Mouse (Mus musculus) ES-Bruce4 (cell line): Measurements from ENCODE around the gene Olfr204. TPM values are rescaled to one million over a fixed set of nuclear protein-coding genes. Genes with fewer than 3 reads are reported as not detected.
"Not testable (repeated sequence)": the region's sequence is repeated elsewhere in the genome, so short reads cannot be mapped to it uniquely, and the experiment has no call there.

Experiments
- H3K27ac ChIP-seq: 2 replicates; pipeline ENCODE4 v1.5.1; 2012; ENCODE audit warnings: low read length, inconsistent platforms; ENCODE audit not compliant: insufficient read depth
- H3K27me3 ChIP-seq: 2 replicates; pipeline ENCODE4 v1.6.1; 2012; ENCODE audit warnings: mild to moderate bottlenecking, low read length, inconsistent platforms; ENCODE audit not compliant: control insufficient read depth, poor library complexity, insufficient read depth, severe bottlenecking
- H3K36me3 ChIP-seq: 2 replicates; pipeline ENCODE4 v1.6.1; 2012; ENCODE audit warnings: inconsistent platforms, mild to moderate bottlenecking, low read length, moderate library complexity; ENCODE audit not compliant: control insufficient read depth, poor library complexity, insufficient read depth, severe bottlenecking
- H3K4me1 ChIP-seq: one replicate; pipeline ENCODE4 v1.8.1; 2011; ENCODE audit warnings: low read length; ENCODE audit not compliant: control insufficient read depth, insufficient read depth
- H3K4me3 ChIP-seq: 2 replicates; pipeline ENCODE4 v1.5.1; 2011; ENCODE audit warnings: low read depth, mild to moderate bottlenecking, low read length
- H3K9ac ChIP-seq: 2 replicates; pipeline ENCODE4 v1.6.1; 2012; ENCODE audit warnings: low read depth, mild to moderate bottlenecking, inconsistent platforms; ENCODE audit not compliant: poor library complexity, severe bottlenecking
- H3K9me3 ChIP-seq: replicated peaks from 2 replicates; pipeline ENCODE4 v1.6.1; 2012; ENCODE audit warnings: mild to moderate bottlenecking, low read length, inconsistent platforms; ENCODE audit not compliant: control insufficient read depth, poor library complexity, insufficient read depth, severe bottlenecking
- CTCF ChIP-seq: IDR thresholded peaks from one replicate; pipeline ENCODE4 v1.8.1; 2011; ENCODE audit warnings: low read depth, low read length
- EP300 ChIP-seq: IDR thresholded peaks from 2 replicates; pipeline ENCODE4 v1.6.1; 2011; ENCODE audit warnings: low read depth, low read length; ENCODE audit not compliant: insufficient read depth
- POLR2A ChIP-seq: IDR thresholded peaks from one replicate; pipeline ENCODE4 v1.8.1; 2011; ENCODE audit warnings: low read length; ENCODE audit not compliant: insufficient read depth
- polyA plus RNA-seq: library from polyadenylated mRNA; stranded (reverse); fragments of >200 nt; gene quantifications from 2 replicates; pipeline ENCODE4 v1.2.4, GENCODE M21; 2011; ENCODE audit warnings: low read depth; ENCODE audit not compliant: missing spikeins, insufficient read depth, insufficient read length

Olfr204 gene
- polyA plus RNA-seq, 1 experiment: not detected

- H3K4me3 ChIP-seq: no peak within 1 kb of the TSS
- H3K36me3 ChIP-seq: no peaks in the 10 kb centered on the region
- no peaks in the 10 kb centered on the region for H3K9me3 ChIP-seq
- H3K9ac ChIP-seq: no peak within 1 kb of the TSS
- no peaks in the 10 kb centered on the region for H3K4me1 ChIP-seq
- no peak within 1 kb of the TSS for H3K27ac ChIP-seq
- H3K27me3 ChIP-seq: no peaks in the 10 kb centered on the region
- no peak for TF ChIP-seq CTCF
- no peak for TF ChIP-seq POLR2A
- TF ChIP-seq EP300: no peak
These were observed 31.4 kb downstream of the Olfr204 start, which contains the start of gene Olfr202 for GRCm38 (mm10) chr16:59286693-59287092. TSS of gene Olfr202 (minus strand) at chr16:59286793.

- H3K27me3 ChIP-seq: no peaks in the 10 kb centered on the region
- TF ChIP-seq EP300 (no peak), CTCF (no peak), POLR2A (no peak)
- H3K27ac ChIP-seq: no peak overlapping the region
- H3K4me3 ChIP-seq: no peak overlapping the region
- H3K36me3 ChIP-seq: no peaks in the 10 kb centered on the region
- no peaks in the 10 kb centered on the region for H3K9me3 ChIP-seq
- H3K9ac ChIP-seq: no peak overlapping the region
- H3K4me1 ChIP-seq: no peaks in the 10 kb centered on the region
These were observed 34.6 kb downstream of the Olfr204 start for GRCm38 (mm10) chr16:59283476-59283875.

- H3K9me3 ChIP-seq: no peaks in the 10 kb centered on the region
- no peak overlapping the region for H3K4me3 ChIP-seq
- no peak overlapping the region for H3K9ac ChIP-seq
- H3K27ac ChIP-seq: no peak overlapping the region
- H3K27me3 ChIP-seq: no peaks in the 10 kb centered on the region
- H3K36me3 ChIP-seq: no peaks in the 10 kb centered on the region
- H3K4me1 ChIP-seq: no peaks in the 10 kb centered on the region
- TF ChIP-seq EP300: no peak
- no peak for TF ChIP-seq CTCF
- no peak for TF ChIP-seq POLR2A
These were observed 37.5 kb downstream of the Olfr204 start for GRCm38 (mm10) chr16:59280542-59280941.

GRCm38 (mm10) chr16:59272532-59272931 is 45.5 kb downstream of the Olfr204 start, which contains the start of gene Olfr201:
TSS of gene Olfr201 (minus strand) at chr16:59272632.
- H3K4me3 ChIP-seq, H3K27me3 ChIP-seq, H3K4me1 ChIP-seq, H3K36me3 ChIP-seq, H3K27ac ChIP-seq, H3K9me3 ChIP-seq, H3K9ac ChIP-seq: not testable (repeated sequence)

- not testable (repeated sequence) for H3K4me3 ChIP-seq, H3K36me3 ChIP-seq, H3K27ac ChIP-seq, H3K4me1 ChIP-seq, H3K27me3 ChIP-seq, H3K9ac ChIP-seq, H3K9me3 ChIP-seq
These were observed 49.0 kb downstream of the Olfr204 start for GRCm38 (mm10) chr16:59269097-59269496.

Other genes with a start within 250 kb of the Olfr204 start
- not detected in 2 replicates for gene Olfr190, start 240.2 kb downstream of the Olfr204 start, polyA plus RNA-seq
- not detected in 2 replicates for gene Olfr191, start 228.4 kb downstream of the Olfr204 start, polyA plus RNA-seq
- not detected in 2 replicates for gene Olfr193, start 206.4 kb downstream of the Olfr204 start, polyA plus RNA-seq
- not detected in 2 replicates for gene Olfr194, start 197.2 kb downstream of the Olfr204 start, polyA plus RNA-seq
- not detected in 2 replicates for gene Olfr195, start 171.2 kb downstream of the Olfr204 start, polyA plus RNA-seq
- gene Olfr196, start 147.8 kb downstream of the Olfr204 start, polyA plus RNA-seq: not detected in 2 replicates
- not detected in 2 replicates for gene Olfr198, start 114.7 kb downstream of the Olfr204 start, polyA plus RNA-seq
- not detected in 2 replicates for gene Olfr199, start 98.5 kb downstream of the Olfr204 start, polyA plus RNA-seq
- gene Olfr201, start 45.6 kb downstream of the Olfr204 start, polyA plus RNA-seq: not detected in 2 replicates
- gene Olfr202, start 31.5 kb downstream of the Olfr204 start, polyA plus RNA-seq: not detected in 2 replicates
- not detected in 2 replicates for gene Olfr203, start 19.4 kb downstream of the Olfr204 start, polyA plus RNA-seq
- gene Olfr205, start 12.9 kb upstream of the Olfr204 start, polyA plus RNA-seq: not detected in 2 replicates
- not detected in 2 replicates for gene Olfr206, start 31.0 kb upstream of the Olfr204 start, polyA plus RNA-seq
- not detected in 2 replicates for gene Olfr209, start 45.7 kb upstream of the Olfr204 start, polyA plus RNA-seq
- not detected in 2 replicates for gene Gabrr3, start 89.1 kb upstream of the Olfr204 start, polyA plus RNA-seq
- 44.7 and 51.2 TPM in 2 replicates for gene Riox2, start 153.5 kb upstream of the Olfr204 start, polyA plus RNA-seq